Mouse (Mus musculus): ENCODE data around the gene Mvk. TPM values are rescaled to one million over a fixed set of nuclear protein-coding genes. Genes with fewer than 3 reads are reported as not detected.

Mvk gene
- 43.2 and 72.0 TPM in 2 replicates for polyA plus RNA-seq (2012; rRNA removed; ENCODE audit: low replicate concordance)

DNA sequence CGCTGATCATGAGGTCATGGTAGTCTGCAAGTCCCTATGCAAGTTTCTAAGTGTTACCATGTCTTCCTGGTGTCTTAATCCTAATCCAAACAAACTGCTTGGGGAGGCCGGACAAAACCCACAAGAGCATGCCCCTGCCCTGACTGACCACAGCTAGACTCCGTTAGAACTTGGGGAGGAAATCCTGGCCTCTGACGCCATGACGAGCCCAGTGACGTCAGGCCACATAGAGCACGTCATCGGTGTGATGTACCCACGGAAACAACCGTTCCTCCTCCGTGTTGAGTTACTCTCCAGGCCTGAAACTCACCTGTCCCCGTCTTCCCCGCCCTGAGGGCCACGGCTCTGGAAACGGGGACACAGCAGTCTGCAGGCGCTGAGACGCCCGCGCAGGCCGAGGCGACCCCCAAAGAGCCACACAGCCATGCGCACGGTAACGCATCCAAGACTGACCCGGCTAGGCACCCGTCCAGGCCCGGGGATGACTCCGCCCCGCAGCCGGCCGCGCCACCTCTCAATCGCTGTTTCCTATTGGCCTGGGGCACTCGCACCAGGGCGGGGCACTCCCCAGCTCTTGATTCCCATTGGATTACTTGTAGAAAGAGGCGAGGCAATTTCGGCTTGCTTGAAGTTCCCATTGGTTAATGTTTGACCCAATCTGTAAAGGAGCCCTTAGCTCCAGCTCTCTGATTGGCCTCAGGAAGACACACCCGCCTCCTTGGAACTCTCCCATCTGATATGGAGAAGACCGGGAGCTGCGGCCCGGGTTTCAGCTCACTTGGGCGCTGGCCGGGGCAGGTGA is at the start of gene Mvk, which contains the start of gene Mmab:
Gene Mvk (plus strand): TSS at position 704 of the 802 bp plus-strand sequence.
Gene Mmab (minus strand): TSS at position 495 of the 802 bp plus-strand sequence.

Other genes starting within 250 kb of the Mvk start
- gene Foxn4, start 170.5 kb upstream of the Mvk start, polyA plus RNA-seq (2012; rRNA removed; ENCODE audit: low replicate concordance) = not detected in 2 replicates
- gene Myo1h, start 155.1 kb upstream of the Mvk start, polyA plus RNA-seq (2012; rRNA removed; ENCODE audit: low replicate concordance) = 0.43 and 0.81 TPM in 2 replicates
- gene Kctd10, start 63.8 kb upstream of the Mvk start, polyA plus RNA-seq (2012; rRNA removed; ENCODE audit: low replicate concordance) = 122 and 126 TPM in 2 replicates
- 80.0 and 82.5 TPM in 2 replicates for gene Ube3b, start 63.7 kb upstream of the Mvk start, polyA plus RNA-seq (2012; rRNA removed; ENCODE audit: low replicate concordance)
- gene Mmab, start 209 bp upstream of the Mvk start, polyA plus RNA-seq (2012; rRNA removed; ENCODE audit: low replicate concordance) = 23.9 and 35.2 TPM in 2 replicates
- gene Fam222a, start 123.7 kb downstream of the Mvk start, polyA plus RNA-seq (2012; rRNA removed; ENCODE audit: low replicate concordance) = 2.0 and 3.0 TPM in 2 replicates
- 17.5 and 22.4 TPM in 2 replicates for gene Trpv4, start 214.2 kb downstream of the Mvk start, polyA plus RNA-seq (2012; rRNA removed; ENCODE audit: low replicate concordance)
- gene Gltp, start 246.7 kb downstream of the Mvk start, polyA plus RNA-seq (2012; rRNA removed; ENCODE audit: low replicate concordance) = 114 and 148 TPM in 2 replicates

Measured in subcutaneous adipose tissue, adult 2 months (tissue).